Mouse (Mus musculus) cerebellum, adult 2 months (tissue): ENCODE measurements around the gene Dlk2.

Experiments
- CTCF ChIP-seq: fragments of 200-500 bp; IDR thresholded peaks from 2 replicates; pipeline ENCODE4 v1.5.1; 2011; ENCODE audit warnings: low read depth, mild to moderate bottlenecking, control low read depth, low read length, moderate library complexity, borderline replicate concordance; ENCODE audit not compliant: insufficient read depth
- POLR2A ChIP-seq: fragments of 200-500 bp; IDR thresholded peaks from 2 replicates; pipeline ENCODE4 v1.6.1; 2011; ENCODE audit warnings: low read length, control low read depth, borderline replicate concordance; ENCODE audit not compliant: insufficient read depth

DNA sequence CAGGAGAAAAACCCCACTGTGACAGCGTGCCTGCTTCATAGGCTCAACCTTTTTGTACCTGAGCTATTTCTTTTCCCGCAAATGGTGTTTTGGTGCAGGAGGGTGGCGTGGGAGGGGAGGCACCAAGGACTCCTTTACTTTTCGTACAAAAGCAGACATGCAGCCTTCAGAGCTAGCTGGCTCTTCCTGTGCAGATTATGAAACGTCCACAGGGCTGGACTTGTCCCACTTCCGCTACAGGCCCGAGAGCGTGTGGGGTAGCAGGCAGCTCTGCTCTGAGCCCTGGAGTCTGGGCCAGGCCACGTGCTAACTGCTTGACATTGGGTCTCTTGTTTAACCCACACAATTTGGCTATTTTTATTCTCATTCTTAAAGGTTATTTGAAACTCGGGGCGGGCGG, 4.7 kb downstream of the Dlk2 start:
- no peak for TF ChIP-seq CTCF
- TF ChIP-seq POLR2A: no peak
